Mouse (Mus musculus) spleen, embryonic (tissue): ENCODE results near the gene Htra2.

Experiments
- CTCF ChIA-PET: fragments of 350-600 bp; sonication (Branson Sonifier 250); formaldehyde crosslinking; loops from one replicate; lab custom pipeline; 2022; lab: Charles Lee

Gene Htra2

DNA sequence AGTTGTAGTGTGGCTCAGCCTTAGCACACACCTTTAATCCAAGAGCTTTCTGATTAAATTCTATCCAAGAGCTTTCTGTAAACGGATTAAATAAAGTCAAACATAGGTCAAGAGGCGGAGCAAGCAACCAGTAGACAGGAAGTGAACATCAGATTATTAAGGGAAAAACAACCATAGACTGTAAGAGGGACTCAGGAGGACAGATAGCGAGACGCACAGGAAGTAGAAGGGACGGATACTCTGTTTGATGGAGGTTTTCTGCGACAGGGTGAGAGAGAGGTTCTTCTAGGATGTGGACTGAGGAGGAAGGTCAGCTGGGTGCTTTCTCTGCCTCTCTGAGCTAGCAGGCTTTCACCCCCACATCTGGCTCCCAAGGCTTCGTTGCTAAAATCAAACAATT lies 45.1 kb downstream of the Htra2 start:
- CTCF ChIA-PET: interaction anchor here (1.2 kb wide), 1 partner anchor 12 kb away, joined by 3 read pairs; no protein-coding TSS in a partner anchor

GRCm38 (mm10) chr6:83008659-83009058 lies 46.4 kb downstream of the Htra2 start:
- CTCF ChIA-PET: no interaction called here

DNA sequence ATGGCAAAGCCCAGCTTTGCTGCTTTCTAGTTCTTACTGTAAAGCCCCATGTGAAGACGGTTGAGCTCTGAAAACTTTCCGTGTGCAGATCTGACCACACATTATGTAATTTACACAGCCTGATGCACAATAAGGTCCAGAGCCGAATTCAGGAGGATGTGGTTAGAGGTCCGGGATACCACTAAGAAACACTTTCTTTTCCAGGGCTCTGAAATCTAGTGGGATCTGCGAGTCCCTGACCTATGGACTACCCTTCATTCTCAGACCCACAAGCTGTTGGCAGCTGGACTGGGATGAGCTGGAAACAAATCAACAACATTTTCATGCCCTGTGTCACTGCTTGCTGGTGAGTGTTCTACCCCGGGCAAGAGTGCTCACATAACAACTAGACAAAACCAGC lies 49.0 kb downstream of the Htra2 start:
- CTCF ChIA-PET: interaction anchor here (0.7 kb wide), 1 partner anchor 129 kb away, joined by 14 read pairs; the partner anchor contains the start of gene Rtkn

GRCm38 (mm10) chr6:83005444-83006011 lies 49.5 kb downstream of the Htra2 start:
- CTCF ChIA-PET: interaction anchor here (0.6 to 0.7 kb wide), 3 partner anchors 103 to 912 kb away, joined by 9 to 14 read pairs (median 14); partner anchors contain the start of genes Mrpl53 and Rtkn

DNA sequence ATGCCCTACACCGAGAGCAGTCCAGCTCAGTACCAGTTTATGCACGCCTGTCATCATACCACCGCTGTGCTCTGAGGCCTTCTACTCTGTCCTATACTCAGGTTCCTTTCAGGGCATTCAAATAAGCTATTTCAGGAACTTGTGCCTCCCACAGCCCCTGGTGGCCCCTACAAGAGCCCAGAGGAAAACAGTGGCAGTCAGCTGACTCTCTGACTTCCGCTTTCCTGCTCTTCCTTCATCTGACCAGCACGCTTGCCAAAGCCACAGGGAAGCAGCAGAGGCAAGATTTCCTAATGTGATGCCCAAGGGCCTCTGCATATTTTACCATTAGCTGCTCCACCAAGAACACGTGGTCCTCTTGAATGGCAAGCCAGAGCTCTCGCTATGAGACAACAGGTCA lies 50.2 kb downstream of the Htra2 start:
- CTCF ChIA-PET: interaction anchor here (0.6 kb wide), 1 partner anchor 104 kb away, joined by 14 read pairs; the partner anchor contains the start of gene Mrpl53

- CTCF ChIA-PET: no interaction called here
These were observed 50.8 kb downstream of the Htra2 start for GRCm38 (mm10) chr6:83004309-83004708.

- CTCF ChIA-PET: no interaction called here
These were observed 51.2 kb downstream of the Htra2 start for GRCm38 (mm10) chr6:83003850-83004249.

DNA sequence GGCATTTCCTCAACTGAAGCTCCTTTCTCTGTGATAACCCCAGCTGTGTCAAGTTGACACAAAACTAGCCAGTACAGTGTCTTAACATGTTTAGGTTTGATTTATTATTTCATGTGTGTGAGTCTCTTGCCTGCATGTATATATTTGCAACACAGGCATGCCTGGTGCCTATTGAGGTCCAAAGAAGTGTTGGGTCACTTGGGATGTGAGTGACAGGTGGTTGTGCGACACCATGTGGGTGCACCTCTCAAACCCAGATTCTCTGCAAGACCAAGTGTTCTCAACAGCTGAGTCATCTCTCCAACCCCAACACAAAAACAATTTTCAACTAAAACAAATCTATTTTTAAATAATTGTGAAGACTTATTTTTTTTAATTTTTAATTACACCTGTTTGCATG lies 52.0 kb downstream of the Htra2 start:
- CTCF ChIA-PET: no interaction called here
